Mouse (Mus musculus) hindbrain, embryonic 14.5 days (tissue): Measurements from ENCODE around the gene Fam174a. TPM values are rescaled to one million over a fixed set of nuclear protein-coding genes. Genes with fewer than 3 reads are reported as not detected.

Experiments
- ATAC-seq: fragments of 200-750 bp; cut with Nextera tagmentation; 2 replicates; pipeline ENCODE4 v1.8.0; 2017; ENCODE audit warnings: moderate number of reproducible peaks, mild to moderate bottlenecking, moderate TSS enrichment, moderate library complexity; ENCODE audit not compliant: low FRiP score
- DNase-seq: peaks from one replicate; pipeline ENCODE4 v3.0.0-alpha.2; 2015; ENCODE audit warnings: low spot score
- H3K27ac ChIP-seq: fragments of 300-500 bp; sonication (generic); 2 replicates; pipeline ENCODE4 v1.5.1; 2014; ENCODE audit warnings: mild to moderate bottlenecking, moderate library complexity
- H3K27me3 ChIP-seq: fragments of 300-500 bp; sonication (generic); 2 replicates; pipeline ENCODE4 v1.6.1; 2014; ENCODE audit warnings: mild to moderate bottlenecking, low read length, mixed read lengths; ENCODE audit not compliant: control insufficient read depth, insufficient read depth
- H3K36me3 ChIP-seq: fragments of 300-500 bp; sonication (generic); replicated peaks from 2 replicates; pipeline ENCODE4 v1.6.1; 2014; ENCODE audit not compliant: control insufficient read depth, insufficient read depth
- H3K4me1 ChIP-seq: fragments of 300-500 bp; sonication (generic); replicated peaks from 2 replicates; pipeline ENCODE4 v1.6.1; 2014; ENCODE audit warnings: antibody characterized with exemption, low read length, mixed read lengths; ENCODE audit not compliant: control insufficient read depth, insufficient read depth
- H3K4me2 ChIP-seq: fragments of 300-500 bp; sonication (generic); replicated peaks from 2 replicates; pipeline ENCODE4 v1.6.1; 2014; ENCODE audit warnings: mild to moderate bottlenecking, moderate library complexity
- H3K4me3 ChIP-seq: fragments of 300-500 bp; sonication (generic); replicated peaks from 2 replicates; pipeline ENCODE4 v1.5.1; 2014; ENCODE audit warnings: mild to moderate bottlenecking, low read length
- H3K9ac ChIP-seq: fragments of 300-500 bp; sonication (generic); 2 replicates; pipeline ENCODE4 v1.6.1; 2014
- H3K9me3 ChIP-seq: fragments of 300-500 bp; sonication (generic); 2 replicates; pipeline ENCODE4 v1.6.1; 2016; ENCODE audit warnings: low read length; ENCODE audit not compliant: control insufficient read depth
- WGBS: fragments of 180-500 bp; shearing (Covaris S2); extraction: QIAGEN DNeasy Blood & Tissue Kit; methylation state at CpG from one replicate; pipeline ENCODE4 v1.1.7; 2014; 5-methylcytosine and 5-hydroxymethylcytosine counted together
- polyA plus RNA-seq: library from polyadenylated mRNA; unstranded; fragments of >200 nt; fragmentation: Nextera tagmentation; extraction: Ambion mirVana; gene quantifications from 2 replicates; pipeline ENCODE4 v1.2.1, GENCODE M21; 2014

Fam174a gene
- 29.4 and 30.6 TPM in 2 replicates for polyA plus RNA-seq

DNA sequence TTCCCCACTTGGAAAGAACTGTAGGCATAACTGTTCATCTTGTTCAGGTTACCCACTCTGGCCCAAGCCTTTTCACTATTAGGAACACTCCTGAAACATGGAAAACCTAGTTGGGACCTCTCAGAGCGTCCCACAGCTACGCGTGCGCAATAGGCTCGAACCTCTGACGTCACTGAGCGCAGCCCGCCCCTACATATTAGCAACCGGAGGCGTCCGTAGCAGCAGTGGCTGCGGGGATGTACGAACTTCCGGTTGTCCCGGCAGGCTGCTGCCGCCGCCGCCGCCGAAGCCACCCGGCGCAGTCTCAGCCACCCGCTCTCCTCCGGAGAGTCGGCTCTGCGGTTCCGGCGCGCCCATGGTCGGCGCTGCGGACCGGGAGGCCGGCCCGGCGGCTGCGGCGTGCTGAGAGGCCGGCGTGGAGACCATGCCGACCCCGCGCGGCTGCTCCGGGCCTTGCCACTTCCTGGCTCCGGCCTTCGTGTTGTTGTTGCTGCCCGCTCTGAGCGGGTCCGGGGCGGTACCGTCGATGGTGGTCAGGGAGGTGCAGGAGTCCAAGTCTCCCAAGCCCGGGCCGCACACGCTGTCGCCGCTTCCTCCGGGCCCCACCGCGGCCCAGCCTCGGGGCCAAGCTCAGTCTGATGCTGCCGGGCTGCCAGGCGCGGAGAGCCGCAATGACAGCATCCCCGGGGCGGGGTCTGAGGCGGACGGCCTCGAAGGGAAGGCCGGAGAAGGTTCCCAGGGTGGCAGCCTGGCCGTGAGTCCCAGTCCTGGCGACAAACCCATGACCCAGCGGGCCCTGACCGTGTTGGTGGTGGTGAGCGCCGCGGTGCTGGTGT lies at the start of gene Fam174a:
TSS of gene Fam174a (plus strand) at position 231 of the 836 bp plus-strand sequence.
- H3K4me2 ChIP-seq: peak within 1 kb of the TSS; percentile 80
- ATAC-seq (peak; percentile 99), DNase-seq (peak; percentile 95)
- H3K27me3 ChIP-seq: no peaks in the 10 kb centered on the region
- H3K9me3 ChIP-seq: no peaks in the 10 kb centered on the region
- peak within 1 kb of the TSS; percentile 89 for H3K9ac ChIP-seq
- H3K27ac ChIP-seq: peak within 1 kb of the TSS; percentile 86
- under 1% methylated on average over 66 of the region's 79 CpGs for WGBS
- H3K36me3 ChIP-seq: no peaks in the 10 kb centered on the region
- peaks cover 21% of the 10 kb centered on the region; the same call in 1 of the 2 replicates for H3K4me1 ChIP-seq
- H3K4me3 ChIP-seq: peak within 1 kb of the TSS; percentile 92

DNA sequence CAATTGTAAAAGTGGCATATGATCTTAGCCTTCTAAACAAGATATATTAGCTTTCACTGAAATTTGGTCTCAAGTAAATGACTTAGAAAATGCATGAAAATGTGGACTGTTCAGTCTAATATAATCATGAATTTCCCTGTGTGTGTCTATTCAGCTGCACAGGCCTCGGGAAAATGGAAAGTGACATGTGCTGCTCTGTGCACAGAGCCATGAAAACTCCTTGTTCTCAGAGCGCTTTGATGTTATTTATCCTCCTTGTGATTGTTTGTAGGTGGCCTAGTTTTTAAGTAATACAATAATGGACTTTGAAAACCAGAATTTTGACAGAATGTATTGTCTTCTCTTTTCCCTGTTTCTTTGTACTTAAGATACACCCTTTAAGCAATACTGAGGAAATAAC lies 49.6 kb upstream of the Fam174a start:
- no peak overlapping the region for H3K4me3 ChIP-seq
- H3K27me3 ChIP-seq: no peaks in the 10 kb centered on the region
- ATAC-seq: no peak
- no peak overlapping the region for H3K27ac ChIP-seq
- DNase-seq: no peak
- WGBS: 15% methylated on average over 2 of the region's 2 CpGs
- no peak overlapping the region for H3K9ac ChIP-seq
- no peaks in the 10 kb centered on the region for H3K9me3 ChIP-seq
- no peak overlapping the region for H3K4me2 ChIP-seq
- H3K36me3 ChIP-seq: no peaks in the 10 kb centered on the region
- H3K4me1 ChIP-seq: no peaks in the 10 kb centered on the region

- ATAC-seq: no peak
- H3K27me3 ChIP-seq: no peaks in the 10 kb centered on the region
- no peak overlapping the region for H3K4me3 ChIP-seq
- no peaks in the 10 kb centered on the region for H3K4me1 ChIP-seq
- H3K36me3 ChIP-seq: no peaks in the 10 kb centered on the region
- 69% methylated on average over 13 of the region's 13 CpGs for WGBS
- no peaks in the 10 kb centered on the region for H3K9me3 ChIP-seq
- H3K9ac ChIP-seq: no peak overlapping the region
- H3K27ac ChIP-seq: no peak overlapping the region
- no peak for DNase-seq
- H3K4me2 ChIP-seq: peak overlapping the region; percentile 21; the same call in 1 of the 2 replicates
Observed at GRCm38 (mm10) chr1:95267950-95268724, 45.3 kb upstream of the Fam174a start.

GRCm38 (mm10) chr1:95273321-95273720 lies 40.1 kb upstream of the Fam174a start:
- H3K36me3 ChIP-seq: no peaks in the 10 kb centered on the region
- no peak overlapping the region for H3K4me2 ChIP-seq
- H3K27ac ChIP-seq: no peak overlapping the region
- H3K4me1 ChIP-seq: no peaks in the 10 kb centered on the region
- H3K27me3 ChIP-seq: no peaks in the 10 kb centered on the region
- H3K9me3 ChIP-seq: no peaks in the 10 kb centered on the region
- ATAC-seq (no peak), DNase-seq (no peak)
- 21% methylated on average over 1 of the region's 1 CpGs for WGBS
- H3K4me3 ChIP-seq: no peak overlapping the region
- no peak overlapping the region for H3K9ac ChIP-seq

DNA sequence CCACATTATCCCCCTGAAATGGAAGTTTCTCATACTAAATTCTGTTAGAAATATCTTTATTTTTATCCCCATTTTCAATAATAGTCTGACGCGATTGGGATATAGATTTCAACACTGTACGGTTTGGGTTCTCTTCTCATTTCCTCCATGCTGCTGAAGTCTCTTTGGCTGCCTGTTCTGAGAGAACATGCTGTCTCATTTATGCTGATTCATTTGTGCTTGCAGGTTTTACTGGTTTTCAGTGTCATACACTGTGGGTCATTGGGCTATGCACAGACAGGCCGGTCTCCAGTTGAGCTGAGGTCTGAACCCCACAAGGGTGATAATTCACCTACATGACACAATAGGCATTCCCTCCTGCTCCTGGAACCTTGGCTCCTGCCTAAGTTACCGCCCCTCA lies 5.1 kb upstream of the Fam174a start:
- Histone ChIP-seq H3K36me3 (no peaks in the 10 kb centered on the region), H3K9ac (no peak overlapping the region), H3K27me3 (no peaks in the 10 kb centered on the region), H3K9me3 (no peaks in the 10 kb centered on the region), H3K4me2 (no peak overlapping the region), H3K27ac (no peak overlapping the region), H3K4me3 (no peak overlapping the region), H3K4me1 (no peaks in the 10 kb centered on the region)
- no peak for DNase-seq
- no peak for ATAC-seq
- WGBS: 90% methylated on average over 5 of the region's 5 CpGs

- H3K9ac ChIP-seq: peak overlapping the region; percentile 89
- peak overlapping the region; percentile 92 for H3K4me3 ChIP-seq
- peak overlapping the region; percentile 80 for H3K4me2 ChIP-seq
- peaks cover 21% of the 10 kb centered on the region; the same call in 1 of the 2 replicates for H3K4me1 ChIP-seq
- peak overlapping the region; percentile 86 for H3K27ac ChIP-seq
- ATAC-seq (no peak), DNase-seq (no peak)
- H3K27me3 ChIP-seq: no peaks in the 10 kb centered on the region
- WGBS: 2% methylated on average over 6 of the region's 6 CpGs
- no peaks in the 10 kb centered on the region for H3K36me3 ChIP-seq
- no peaks in the 10 kb centered on the region for H3K9me3 ChIP-seq
Observed at GRCm38 (mm10) chr1:95314229-95314555, 769 bp downstream of the Fam174a start.

- Histone ChIP-seq H3K4me3 (no peak overlapping the region), H3K36me3 (no peaks in the 10 kb centered on the region), H3K4me2 (0 out of 2 replicates have a peak overlapping the region, but pooled peaks have one; percentile 22), H3K4me1 (peaks cover 21% of the 10 kb centered on the region; the same call in 1 of the 2 replicates), H3K27ac (no peak overlapping the region), H3K9ac (no peak overlapping the region), H3K27me3 (no peaks in the 10 kb centered on the region), H3K9me3 (no peaks in the 10 kb centered on the region)
- WGBS: 83% methylated on average over 6 of the region's 6 CpGs
- ATAC-seq (no peak), DNase-seq (no peak)
Observed at GRCm38 (mm10) chr1:95315981-95316380, 2.6 kb downstream of the Fam174a start.

DNA sequence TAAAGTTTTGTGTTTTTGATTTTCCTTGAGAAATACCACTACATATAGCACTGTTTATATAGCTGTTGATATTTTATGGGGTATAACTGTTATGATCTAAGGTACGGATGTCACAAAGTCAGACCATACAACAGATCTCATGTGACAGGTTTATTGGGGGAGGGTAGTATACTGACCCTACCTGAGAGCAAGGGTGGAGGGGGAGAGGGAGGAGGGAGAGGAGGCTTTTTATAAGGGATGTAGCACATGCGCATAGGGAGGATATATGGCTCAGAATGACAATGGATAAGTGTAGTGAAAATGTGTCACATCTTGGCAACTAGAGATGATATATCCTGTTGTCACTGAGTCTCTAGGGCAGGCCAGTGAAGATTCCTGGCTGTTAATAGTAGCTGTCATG lies 8.8 kb downstream of the Fam174a start:
- H3K27me3 ChIP-seq: no peaks in the 10 kb centered on the region
- ATAC-seq: no peak
- peaks cover 13% of the 10 kb centered on the region for H3K36me3 ChIP-seq
- H3K4me1 ChIP-seq: no peaks in the 10 kb centered on the region; the same call in 1 of the 2 replicates
- WGBS: 87% methylated on average over 2 of the region's 2 CpGs
- no peak overlapping the region for H3K4me3 ChIP-seq
- H3K9ac ChIP-seq: no peak overlapping the region
- no peak overlapping the region for H3K27ac ChIP-seq
- no peaks in the 10 kb centered on the region for H3K9me3 ChIP-seq
- DNase-seq: no peak
- no peak overlapping the region for H3K4me2 ChIP-seq

DNA sequence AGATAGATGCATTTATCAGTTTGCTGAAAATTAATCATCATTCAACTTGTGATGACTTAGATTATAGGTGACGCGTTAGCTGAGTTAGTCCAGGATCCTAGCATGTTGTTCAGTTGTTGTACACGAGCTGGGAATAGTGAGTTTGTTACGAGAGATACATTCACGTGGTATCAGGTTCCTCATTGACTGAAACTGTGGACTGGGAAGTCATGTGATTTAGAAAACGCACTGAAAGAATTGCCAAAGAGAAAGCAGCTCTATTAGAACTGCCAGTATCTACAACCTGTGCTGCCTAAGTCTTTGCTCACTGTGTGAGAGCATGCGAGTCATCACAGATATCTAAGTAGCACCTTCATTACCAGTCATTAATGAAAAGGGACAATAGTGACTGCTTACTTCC lies 9.6 kb downstream of the Fam174a start:
- peaks cover 14% of the 10 kb centered on the region for H3K36me3 ChIP-seq
- no peaks in the 10 kb centered on the region for H3K4me1 ChIP-seq
- no peak overlapping the region for H3K27ac ChIP-seq
- H3K4me2 ChIP-seq: no peak overlapping the region
- H3K9me3 ChIP-seq: no peaks in the 10 kb centered on the region
- ATAC-seq (no peak), DNase-seq (no peak)
- WGBS: 87% methylated on average over 7 of the region's 7 CpGs
- no peak overlapping the region for H3K4me3 ChIP-seq
- no peaks in the 10 kb centered on the region for H3K27me3 ChIP-seq
- no peak overlapping the region for H3K9ac ChIP-seq
